Mouse (Mus musculus): ENCODE measurements around the gene Pla2g16. TPM values are rescaled to one million over a fixed set of nuclear protein-coding genes. Genes with fewer than 3 reads are reported as not detected.

Gene Pla2g16
- polyA plus RNA-seq, 1 experiment from 2014 or later = 5.7 TPM

DNA sequence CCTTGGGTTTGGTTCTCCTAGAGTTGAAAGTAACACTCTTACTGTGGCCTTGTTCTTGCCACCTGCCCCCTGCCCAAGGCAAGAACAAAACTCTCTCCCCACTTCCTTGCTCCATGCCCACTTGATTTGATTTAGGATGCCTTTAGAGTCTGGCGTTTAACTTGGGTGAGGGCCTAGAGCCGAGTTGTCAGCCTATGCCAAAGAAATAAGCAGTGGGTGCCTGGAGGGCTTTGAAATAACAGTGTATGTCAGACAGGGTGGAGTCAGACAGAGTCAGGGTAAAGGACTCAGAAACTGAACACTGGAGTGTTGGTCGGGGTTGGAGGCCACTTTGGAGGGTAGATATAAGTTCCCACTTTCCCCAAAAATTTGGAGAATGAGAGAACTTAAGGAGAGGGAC lies 59.8 kb downstream of the Pla2g16 start:
- Histone ChIP-seq H3K36me3 (no peaks in the 10 kb centered on the region), H3K4me3 (no peak overlapping the region), H3K4me2 (no peak overlapping the region), H3K9ac (no peak overlapping the region), H3K9me3 (no peaks in the 10 kb centered on the region), H3K4me1 (replicated peaks) (peaks cover 6% of the 10 kb centered on the region), H3K27ac (replicated peaks) (no peak overlapping the region), H3K27me3 (peaks cover 9% of the 10 kb centered on the region; the same call in 1 of the 2 replicates)
- WGBS = 59% methylated on average over 3 of the region's 3 CpGs
- ATAC-seq (ENCODE audit: low FRiP score, low read depth) = no peak

GRCm38 (mm10) chr19:7617696-7618095 lies 60.4 kb downstream of the Pla2g16 start:
- H3K4me3 ChIP-seq = no peak overlapping the region
- H3K36me3 ChIP-seq = no peaks in the 10 kb centered on the region
- 44% methylated on average over 7 of the region's 7 CpGs for WGBS
- no peak overlapping the region for H3K9ac ChIP-seq
- no peaks in the 10 kb centered on the region for H3K4me1 ChIP-seq (replicated peaks)
- H3K9me3 ChIP-seq = no peaks in the 10 kb centered on the region
- peak; percentile 58; the same call in 1 of the 2 replicates for ATAC-seq (ENCODE audit: low FRiP score, low read depth)
- peaks cover 6% of the 10 kb centered on the region; the same call in 1 of the 2 replicates for H3K27me3 ChIP-seq
- no peak overlapping the region for H3K4me2 ChIP-seq
- H3K27ac ChIP-seq (replicated peaks) = no peak overlapping the region

- H3K9ac ChIP-seq = no peak overlapping the region
- no peak overlapping the region for H3K4me3 ChIP-seq
- no peaks in the 10 kb centered on the region for H3K4me1 ChIP-seq (replicated peaks)
- no peaks in the 10 kb centered on the region for H3K27me3 ChIP-seq
- H3K9me3 ChIP-seq = no peaks in the 10 kb centered on the region
- no peak for ATAC-seq (ENCODE audit: low FRiP score, low read depth)
- H3K36me3 ChIP-seq = no peaks in the 10 kb centered on the region
- H3K4me2 ChIP-seq = no peak overlapping the region
- no peak overlapping the region for H3K27ac ChIP-seq (replicated peaks)
These were observed 75.8 kb downstream of the Pla2g16 start for GRCm38 (mm10) chr19:7633021-7633420.

- 82% methylated on average over 1 of the region's 1 CpGs for WGBS
- no peaks in the 10 kb centered on the region for H3K27me3 ChIP-seq
These were observed 76.5 kb downstream of the Pla2g16 start for GRCm38 (mm10) chr19:7633786-7634185.

More at GRCm38 (mm10) chr19:7633786-7634185, 76.5 kb downstream of the Pla2g16 start:
- ATAC-seq (ENCODE audit: low FRiP score, low read depth) = no peak
- H3K4me1 ChIP-seq (replicated peaks) = no peaks in the 10 kb centered on the region
- H3K4me2 ChIP-seq = no peak overlapping the region
- H3K9me3 ChIP-seq = no peaks in the 10 kb centered on the region
- H3K4me3 ChIP-seq = no peak overlapping the region
- H3K27ac ChIP-seq (replicated peaks) = no peak overlapping the region
- H3K9ac ChIP-seq = no peak overlapping the region
- H3K36me3 ChIP-seq = no peaks in the 10 kb centered on the region

Other genes with a start within 250 kb of the Pla2g16 start
- 49.5 and 52.5 TPM in 2 replicates for gene Mark2, start 215.6 kb upstream of the Pla2g16 start, polyA plus RNA-seq (2015; fragmentation: Nextera tagmentation; extraction: Ambion mirVana)
- gene Spindoc, start 174.5 kb upstream of the Pla2g16 start, polyA plus RNA-seq (2015; fragmentation: Nextera tagmentation; extraction: Ambion mirVana) = 28.9 and 32.2 TPM in 2 replicates
- gene 2700081O15Rik, start 139.8 kb upstream of the Pla2g16 start, polyA plus RNA-seq (2015; fragmentation: Nextera tagmentation; extraction: Ambion mirVana) = 15.3 and 17.2 TPM in 2 replicates
- 643 and 672 TPM in 2 replicates for gene Rtn3, start 74.2 kb upstream of the Pla2g16 start, polyA plus RNA-seq (2015; fragmentation: Nextera tagmentation; extraction: Ambion mirVana)
- 6.6 and 6.8 TPM in 2 replicates for gene Atl3, start 63.4 kb upstream of the Pla2g16 start, polyA plus RNA-seq (2015; fragmentation: Nextera tagmentation; extraction: Ambion mirVana)
- 0.18 and 0.53 TPM in 2 replicates for gene Lgals12, start 49.7 kb downstream of the Pla2g16 start, polyA plus RNA-seq (2015; fragmentation: Nextera tagmentation; extraction: Ambion mirVana)
- 0.26 TPM in 1 of 2 replicates, not detected in the other for gene Hrasls5, start 55.1 kb downstream of the Pla2g16 start, polyA plus RNA-seq (2015; fragmentation: Nextera tagmentation; extraction: Ambion mirVana)
- 0.26 and 0.56 TPM in 2 replicates for gene Slc22a19, start 153.9 kb downstream of the Pla2g16 start, polyA plus RNA-seq (2015; fragmentation: Nextera tagmentation; extraction: Ambion mirVana)
- gene Slc22a26, start 245.2 kb downstream of the Pla2g16 start, polyA plus RNA-seq (2015; fragmentation: Nextera tagmentation; extraction: Ambion mirVana) = not detected in 2 replicates

Measured in hindbrain, embryonic 15.5 days (tissue).